Comparison of ENCODE assay signal across 8 mouse cellular contexts in genomic region chr7:25132318-25132960, GRCm38 (mm10). TPM values are rescaled to one million over a fixed set of nuclear protein-coding genes. Genes with fewer than 3 reads are reported as not detected.
DNase-seq lines count a peak whose midpoint lies in the region; ATAC-seq lines count a peak whose summit lies in the region.

No protein-coding gene starts in this region.

- H3K4me2 ChIP-seq in hindbrain, embryonic 14.5 days (replicated peaks): peak overlapping the region; percentile 15
- H3K4me2 ChIP-seq in stomach, embryonic 15.5 days: peak overlapping the region; percentile 37

- H3K4me1 ChIP-seq in brown adipose tissue, adult 24 weeks (ENCODE audit: control insufficient read depth, insufficient read depth, insufficient read length, low read length): no peaks in the 10 kb centered on the region
- H3K4me1 ChIP-seq in hindbrain, embryonic 14.5 days (replicated peaks; ENCODE audit: control insufficient read depth, insufficient read depth, low read length): peaks cover 19% of the 10 kb centered on the region
- 0 out of 2 replicates have a peak, but pooled peaks cover 4% of the 10 kb centered on the region for H3K4me1 ChIP-seq in stomach, embryonic 15.5 days

- H3K27ac ChIP-seq in brown adipose tissue, adult 24 weeks (replicated peaks; ENCODE audit: low read depth, low read length): no peak overlapping the region
- no peak overlapping the region for H3K27ac ChIP-seq in hindbrain, embryonic 14.5 days
- H3K27ac ChIP-seq in stomach, embryonic 15.5 days: no peak overlapping the region

- no peak overlapping the region for H3K9ac ChIP-seq in hindbrain, embryonic 14.5 days
- H3K9ac ChIP-seq in stomach, embryonic 15.5 days: no peak overlapping the region

- no peaks in the 10 kb centered on the region for H3K9me3 ChIP-seq in hindbrain, embryonic 14.5 days (ENCODE audit: control insufficient read depth, low read length)
- H3K9me3 ChIP-seq in stomach, embryonic 15.5 days: no peaks in the 10 kb centered on the region

- peak; percentile 85 for ATAC-seq in CD4-positive, CD25-positive, alpha-beta regulatory T cell, adult 4 months
- ATAC-seq in hindbrain, embryonic 14.5 days (ENCODE audit: low FRiP score): no peak
- ATAC-seq in stomach, embryonic 15.5 days (ENCODE audit: insufficient read depth, low FRiP score, low read depth): peak; percentile 24; the same call in 1 of the 2 replicates
- ATAC-seq in erythroid progenitor cell, adult 5-6 weeks (replicated peaks; ENCODE audit: low FRiP score, poor library complexity, severe bottlenecking): no peak

- no peaks in the 10 kb centered on the region; the same call in 1 of the 2 replicates for H3K36me3 ChIP-seq in hindbrain, embryonic 14.5 days (replicated peaks; ENCODE audit: control insufficient read depth, insufficient read depth)
- no peaks in the 10 kb centered on the region for H3K36me3 ChIP-seq in stomach, embryonic 15.5 days

- peaks cover 9% of the 10 kb centered on the region for H3K27me3 ChIP-seq in hindbrain, embryonic 14.5 days (ENCODE audit: control insufficient read depth, insufficient read depth, low read length)
- peaks cover 48% of the 10 kb centered on the region for H3K27me3 ChIP-seq in stomach, embryonic 15.5 days (replicated peaks)

- DNase-seq in hindbrain, embryonic 14.5 days (ENCODE audit: low spot score): no peak
- peak; percentile 40 for DNase-seq in lung, postnatal 25 days (ENCODE audit: low spot score)
- DNase-seq in gastrocnemius, adult 8-10 months (ENCODE audit: low spot score in 2 of 2): no peak
- no peak for DNase-seq in ovary, postnatal 36 days (ENCODE audit: low spot score)

- WGBS in hindbrain, embryonic 14.5 days: 14% methylated on average over 25 of the region's 25 CpGs
- WGBS in stomach, embryonic 15.5 days: 11% methylated on average over 25 of the region's 25 CpGs

- peak overlapping the region; percentile 47 for H3K4me3 ChIP-seq in brown adipose tissue, adult 24 weeks (ENCODE audit: insufficient read depth, low read depth, low read length)
- no peak overlapping the region for H3K4me3 ChIP-seq in hindbrain, embryonic 14.5 days (replicated peaks; ENCODE audit: low read length)
- peak overlapping the region; percentile 16; the same call in 1 of the 2 replicates for H3K4me3 ChIP-seq in stomach, embryonic 15.5 days (replicated peaks)

RNA-seq across cellular contexts. Expression of gene Pou2f2, which starts 47.1 kb away (rescaled TPM):
- 10 to 100 TPM; 25.9 to 29.4 TPM for polyA plus RNA-seq in CD4-positive, CD25-positive, alpha-beta regulatory T cell, adult 4 months (2017; shearing (Covaris generic))
- polyA plus RNA-seq in brown adipose tissue, adult 24 weeks (2012; ENCODE audit: insufficient read depth, insufficient read length, missing spikeins): 0.52 and 0.79 TPM in 2 replicates
- 31.8 and 32.5 TPM in 2 replicates for polyA plus RNA-seq in hindbrain, embryonic 14.5 days (2014; fragmentation: Nextera tagmentation; extraction: Ambion mirVana)
- polyA plus RNA-seq in stomach, embryonic 15.5 days (2015; fragmentation: Nextera tagmentation; extraction: Ambion mirVana): 1.4 and 1.6 TPM in 2 replicates
- total RNA-seq in gastrocnemius, adult 8-10 months (2022): under 1 TPM in 2 of 4 experiments, not detected in 2; 0.02 to 0.24 TPM
- total RNA-seq in erythroid progenitor cell, adult 5-6 weeks (2015; ENCODE audit: low replicate concordance): 4.2 and 6.1 TPM in 2 replicates
- total RNA-seq in erythroid progenitor cell, adult 5-6 weeks (2017; ENCODE audit: low replicate concordance): 1.6 and 2.7 TPM in 2 replicates

Comparison
In these comparisons a context has a peak if more than half of its experiments do, and no peak if none do; other contexts are left out.
1. ATAC-seq: peak in CD4-positive, CD25-positive, alpha-beta regulatory T cell, adult 4 months (single experiment) and stomach, embryonic 15.5 days (single experiment); none in hindbrain, embryonic 14.5 days (single experiment) and erythroid progenitor cell, adult 5-6 weeks (single experiment).
2. RNA of gene Pou2f2, which starts 47.1 kb away (polyA plus RNA-seq): 31.8 to 32.5 TPM in hindbrain, embryonic 14.5 days and 25.9 to 29.4 TPM in CD4-positive, CD25-positive, alpha-beta regulatory T cell, adult 4 months; 1.4 to 1.6 TPM in stomach, embryonic 15.5 days and 0.52 to 0.79 TPM in brown adipose tissue, adult 24 weeks; every median in the first group is over 10 times any median in the second.